Mouse (Mus musculus): Measurements from ENCODE around the gene Ccnl2. TPM values are rescaled to one million over a fixed set of nuclear protein-coding genes. Genes with fewer than 3 reads are reported as not detected.
"Not testable (repeated sequence)": the region's sequence is repeated elsewhere in the genome, so short reads cannot be mapped to it uniquely, and the experiment has no call there.

The Ccnl2 gene
- total RNA-seq, 1 experiment = 103 TPM

GRCm38 (mm10) chr4:155785246-155785645, 27.0 kb upstream of the Ccnl2 start:
- H3K4me3 ChIP-seq (ENCODE audit: insufficient read depth in 1 of 2, low read depth in 1 of 2, low read length in 2 of 2, poor library complexity in 1 of 2, severe bottlenecking in 1 of 2) = 0 out of 4 replicates have a peak overlapping the region, but pooled peaks of 1 of the 2 experiments have one; percentile 12
- H3K9ac ChIP-seq (ENCODE audit: insufficient read depth, low read depth, low read length, poor library complexity, severe bottlenecking) = 0 out of 2 replicates have a peak overlapping the region, but pooled peaks have one; percentile 26
- in situ Hi-C loops (cut with MboI; ENCODE audit: low sequenced_read_pairs in 2 of 2, unreplicated experiment in 2 of 2) = no loop called here
- no peak overlapping the region for H3K27ac ChIP-seq (ENCODE audit: insufficient read depth, low read depth, low read length, poor library complexity, severe bottlenecking)
- DNase-seq (ENCODE audit: low read depth, low spot score) = no peak
- H3K36me3 ChIP-seq (ENCODE audit: control insufficient read depth, insufficient read depth, low read length, poor library complexity, severe bottlenecking) = no peaks in the 10 kb centered on the region
- TF ChIP-seq ZC3H11A (IDR thresholded peaks at IDR 0.05; ENCODE audit: borderline replicate concordance, low read depth, low read length) (no peak), CHD2 (IDR thresholded peaks at IDR 0.05; ENCODE audit: low read depth, low read length) (no peak), ZNF384 (IDR thresholded peaks at IDR 0.05; ENCODE audit: low read depth, low read length) (no peak), HCFC1 (IDR thresholded peaks at IDR 0.05; ENCODE audit: borderline replicate concordance, insufficient read depth, low read length) (no peak), MAFK (IDR thresholded peaks at IDR 0.05; ENCODE audit: insufficient read depth, low read depth, low read length) (no peak)
- H3K4me1 ChIP-seq (ENCODE audit: control insufficient read depth in 2 of 2, insufficient read depth in 2 of 2, low read length in 2 of 2, poor library complexity in 1 of 2) = peaks cover 5 to 7% of the 10 kb centered on the region in 2 experiments; a peak in 3 of 4 replicates
- no peaks in the 10 kb centered on the region for H3K9me3 ChIP-seq (ENCODE audit: control insufficient read depth, insufficient read depth, low read depth, low read length)

GRCm38 (mm10) chr4:155785819-155786218, 26.5 kb upstream of the Ccnl2 start, which contains the start of gene Tmem88b:
Gene Tmem88b (minus strand): TSS chr4:155785874.
- Histone ChIP-seq H3K9ac (ENCODE audit: insufficient read depth, low read depth, low read length, poor library complexity, severe bottlenecking) (peak within 1 kb of the TSS; percentile 26; the same call in 1 of the 2 replicates), H3K27ac (ENCODE audit: insufficient read depth, low read depth, low read length, poor library complexity, severe bottlenecking) (no peak within 1 kb of the TSS), H3K4me3 (ENCODE audit: insufficient read depth in 1 of 2, low read depth in 1 of 2, low read length in 2 of 2, poor library complexity in 1 of 2, severe bottlenecking in 1 of 2) (peak within 1 kb of the TSS; percentile 77 to 85; a peak in 2 of 4 replicates), H3K9me3 (ENCODE audit: control insufficient read depth, insufficient read depth, low read depth, low read length) (no peaks in the 10 kb centered on the region), H3K4me1 (ENCODE audit: control insufficient read depth in 2 of 2, insufficient read depth in 2 of 2, low read length in 2 of 2, poor library complexity in 1 of 2) (peaks cover 5 to 7% of the 10 kb centered on the region in 2 experiments; a peak in 3 of 4 replicates), H3K36me3 (ENCODE audit: control insufficient read depth, insufficient read depth, low read length, poor library complexity, severe bottlenecking) (no peaks in the 10 kb centered on the region)
- in situ Hi-C loops (cut with MboI; ENCODE audit: low sequenced_read_pairs in 2 of 2, unreplicated experiment in 2 of 2) = no loop called here
- DNase-seq (ENCODE audit: low read depth, low spot score) = no peak
- TF ChIP-seq MAFK (IDR thresholded peaks at IDR 0.05; ENCODE audit: insufficient read depth, low read depth, low read length) (no peak), HCFC1 (IDR thresholded peaks at IDR 0.05; ENCODE audit: borderline replicate concordance, insufficient read depth, low read length) (no peak), ZNF384 (IDR thresholded peaks at IDR 0.05; ENCODE audit: low read depth, low read length) (no peak), CHD2 (IDR thresholded peaks at IDR 0.05; ENCODE audit: low read depth, low read length) (no peak)

- Histone ChIP-seq H3K4me1 (ENCODE audit: control insufficient read depth in 2 of 2, insufficient read depth in 2 of 2, low read length in 2 of 2, poor library complexity in 1 of 2) (peaks cover 5 to 7% of the 10 kb centered on the region in 2 experiments; a peak in 3 of 4 replicates), H3K9me3 (ENCODE audit: control insufficient read depth, insufficient read depth, low read depth, low read length) (no peaks in the 10 kb centered on the region), H3K27ac (ENCODE audit: insufficient read depth, low read depth, low read length, poor library complexity, severe bottlenecking) (no peak overlapping the region), H3K9ac (ENCODE audit: insufficient read depth, low read depth, low read length, poor library complexity, severe bottlenecking) (no peak overlapping the region), H3K4me3 (ENCODE audit: insufficient read depth in 1 of 2, low read depth in 1 of 2, low read length in 2 of 2, poor library complexity in 1 of 2, severe bottlenecking in 1 of 2) (no peak overlapping the region), H3K36me3 (ENCODE audit: control insufficient read depth, insufficient read depth, low read length, poor library complexity, severe bottlenecking) (no peaks in the 10 kb centered on the region)
- TF ChIP-seq MAFK (IDR thresholded peaks at IDR 0.05; ENCODE audit: insufficient read depth, low read depth, low read length) (no peak), ZNF384 (IDR thresholded peaks at IDR 0.05; ENCODE audit: low read depth, low read length) (no peak), HCFC1 (IDR thresholded peaks at IDR 0.05; ENCODE audit: borderline replicate concordance, insufficient read depth, low read length) (no peak), ZC3H11A (IDR thresholded peaks at IDR 0.05; ENCODE audit: borderline replicate concordance, low read depth, low read length) (no peak), CHD2 (IDR thresholded peaks at IDR 0.05; ENCODE audit: low read depth, low read length) (no peak)
- in situ Hi-C loops (cut with MboI; ENCODE audit: low sequenced_read_pairs in 2 of 2, unreplicated experiment in 2 of 2) = no loop called here
- no peak for DNase-seq (ENCODE audit: low read depth, low spot score)
Observed at GRCm38 (mm10) chr4:155788300-155788699, 24.0 kb upstream of the Ccnl2 start.

GRCm38 (mm10) chr4:155788833-155789232, 23.5 kb upstream of the Ccnl2 start:
- H3K9ac ChIP-seq (ENCODE audit: insufficient read depth, low read depth, low read length, poor library complexity, severe bottlenecking); DNase-seq (ENCODE audit: low read depth, low spot score); in situ Hi-C loops (cut with MboI; ENCODE audit: low sequenced_read_pairs in 2 of 2, unreplicated experiment in 2 of 2); H3K36me3 ChIP-seq (ENCODE audit: control insufficient read depth, insufficient read depth, low read length, poor library complexity, severe bottlenecking); H3K4me3 ChIP-seq (ENCODE audit: insufficient read depth in 1 of 2, low read depth in 1 of 2, low read length in 2 of 2, poor library complexity in 1 of 2, severe bottlenecking in 1 of 2); H3K4me1 ChIP-seq (ENCODE audit: control insufficient read depth in 2 of 2, insufficient read depth in 2 of 2, low read length in 2 of 2, poor library complexity in 1 of 2); H3K27ac ChIP-seq (ENCODE audit: insufficient read depth, low read depth, low read length, poor library complexity, severe bottlenecking); H3K9me3 ChIP-seq (ENCODE audit: control insufficient read depth, insufficient read depth, low read depth, low read length): not testable (repeated sequence)

- in situ Hi-C loops (cut with MboI; ENCODE audit: low sequenced_read_pairs in 2 of 2, unreplicated experiment in 2 of 2) = no loop called here
- no peak for DNase-seq (ENCODE audit: low read depth, low spot score)
- H3K36me3 ChIP-seq (ENCODE audit: control insufficient read depth, insufficient read depth, low read length, poor library complexity, severe bottlenecking) = no peaks in the 10 kb centered on the region
- no peak within 1 kb of the TSS for H3K27ac ChIP-seq (ENCODE audit: insufficient read depth, low read depth, low read length, poor library complexity, severe bottlenecking)
- no peaks in the 10 kb centered on the region for H3K9me3 ChIP-seq (ENCODE audit: control insufficient read depth, insufficient read depth, low read depth, low read length)
- no peak for TF ChIP-seq CHD2 (IDR thresholded peaks at IDR 0.05; ENCODE audit: low read depth, low read length)
- TF ChIP-seq ZNF384 (IDR thresholded peaks at IDR 0.05; ENCODE audit: low read depth, low read length) = no peak
- TF ChIP-seq MAFK (IDR thresholded peaks at IDR 0.05; ENCODE audit: insufficient read depth, low read depth, low read length) = no peak
- TF ChIP-seq HCFC1 (IDR thresholded peaks at IDR 0.05; ENCODE audit: borderline replicate concordance, insufficient read depth, low read length) = no peak
- no peak for TF ChIP-seq ZC3H11A (IDR thresholded peaks at IDR 0.05; ENCODE audit: borderline replicate concordance, low read depth, low read length)
- peaks cover 3 to 4% of the 10 kb centered on the region in 2 experiments; a peak in 3 of 4 replicates for H3K4me1 ChIP-seq (ENCODE audit: control insufficient read depth in 2 of 2, insufficient read depth in 2 of 2, low read length in 2 of 2, poor library complexity in 1 of 2)
- H3K4me3 ChIP-seq (ENCODE audit: insufficient read depth in 1 of 2, low read depth in 1 of 2, low read length in 2 of 2, poor library complexity in 1 of 2, severe bottlenecking in 1 of 2) = no peak within 1 kb of the TSS
- H3K9ac ChIP-seq (ENCODE audit: insufficient read depth, low read depth, low read length, poor library complexity, severe bottlenecking) = no peak within 1 kb of the TSS
Observed at GRCm38 (mm10) chr4:155790021-155790489, 22.2 kb upstream of the Ccnl2 start, which contains the start of gene Ankrd65. Gene Ankrd65 (plus strand): TSS chr4:155790439.
